Mouse (Mus musculus) 416B (cell line): ENCODE measurements at regions not wholly inside any gene's neighbourhood (a gene's known extent, or its start where the extent isn't known, plus 50 kb on each side); places are given as distances from the start of the nearest gene placed in this dataset.

ENCODE experiments used
- DNase-seq: peaks from one replicate; pipeline ENCODE4 v3.0.0; 2011; ENCODE audit warnings: low read depth

GRCm38 (mm10) chrX:21828975-21829374 lies 84.1 kb upstream of the Gm28269 start:
- DNase-seq, result peak; percentile 0

- DNase-seq, result no peak
These were observed 64.3 kb upstream of the Gm28269 start for GRCm38 (mm10) chrX:21809212-21809611.

GRCm38 (mm10) chrX:21801834-21802233 lies 56.9 kb upstream of the Gm28269 start:
- DNase-seq, result no peak
